Mouse (Mus musculus) spleen, adult 2 months (tissue): Measurements from ENCODE around the gene Olfr876.

Experiments used
- CTCF ChIP-seq: fragments of 200-500 bp; IDR thresholded peaks from 2 replicates; pipeline ENCODE4 v1.5.1; 2011; ENCODE audit warnings: mild to moderate bottlenecking, inconsistent platforms; ENCODE audit not compliant: insufficient read depth, insufficient read length, insufficient replicate concordance; ENCODE audit errors: extremely low read depth
- POLR2A ChIP-seq: fragments of 200-500 bp; IDR thresholded peaks from 2 replicates; pipeline ENCODE4 v1.6.1; 2011; ENCODE audit warnings: low read depth, low read length, inconsistent platforms

- TF ChIP-seq POLR2A = no peak
- TF ChIP-seq CTCF = no peak
These were observed 5.6 kb downstream of the Olfr876 start for GRCm38 (mm10) chr9:37808456-37808855.
